Mouse (Mus musculus) stomach, postnatal 0 days (tissue): ENCODE measurements at regions not wholly inside any gene's neighbourhood (a gene's known extent, or its start where the extent isn't known, plus 50 kb on each side); places are given as distances from the start of the nearest gene placed in this dataset.

ENCODE experiments used
- CTCF ChIP-seq: IDR thresholded peaks from 2 replicates; pipeline ENCODE4 v1.5.1; 2016; ENCODE audit warnings: antibody characterized with exemption, low read depth, mild to moderate bottlenecking, moderate library complexity
- EP300 ChIP-seq: optimal IDR thresholded peaks from 2 replicates; pipeline ENCODE3; 2016; ENCODE audit warnings: antibody characterized with exemption

DNA sequence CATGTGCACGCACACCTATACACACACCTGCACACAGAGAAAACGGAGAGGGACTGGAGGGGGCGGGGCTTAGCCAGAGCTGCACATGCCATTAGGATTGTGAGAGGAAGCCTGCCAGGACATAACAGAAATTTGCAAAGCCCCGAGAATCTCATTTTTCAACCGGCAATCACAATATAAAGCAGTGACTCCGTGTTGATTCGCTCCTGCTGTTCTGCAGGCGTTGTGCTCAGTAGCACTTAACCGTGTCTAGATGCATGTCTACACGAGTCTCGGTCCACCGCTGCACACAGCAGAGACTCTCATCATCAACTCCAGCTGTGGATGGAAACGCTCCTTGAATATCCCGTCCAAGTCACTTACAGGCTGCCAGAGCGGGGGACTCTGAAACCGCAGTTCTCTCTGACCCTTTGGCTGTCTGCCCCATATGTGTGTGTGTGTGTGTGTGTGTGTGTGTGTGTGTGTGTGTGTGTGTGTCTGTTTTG lies 260.1 kb upstream of the Sulf2 start:
- TF ChIP-seq EP300 (no peak), CTCF (no peak)
